Mouse (Mus musculus) liver, adult 2 months (tissue): Measurements from ENCODE around the gene Plekho1. TPM values are rescaled to one million over a fixed set of nuclear protein-coding genes. Genes with fewer than 3 reads are reported as not detected.

ENCODE experiments used
- DNase-seq: peaks from one replicate; pipeline ENCODE4 v3.0.0-alpha.2; 2011; ENCODE audit warnings: low read depth, low spot score; ENCODE audit errors: extremely low read depth
- H3K27ac ChIP-seq: fragments of 200-500 bp; replicated peaks from 2 replicates; pipeline ENCODE4 v1.5.1; 2012; ENCODE audit warnings: low read depth, mild to moderate bottlenecking, control low read depth, inconsistent platforms, low read length; ENCODE audit not compliant: insufficient read depth
- H3K27me3 ChIP-seq: fragments of 200-500 bp; 2 replicates; pipeline ENCODE4 v1.6.1; 2012; ENCODE audit warnings: mild to moderate bottlenecking, moderate library complexity, low read length, inconsistent platforms; ENCODE audit not compliant: control insufficient read depth, insufficient read depth
- H3K36me3 ChIP-seq: fragments of 200-500 bp; 2 replicates; pipeline ENCODE4 v1.6.1; 2012; ENCODE audit warnings: low read length, inconsistent platforms; ENCODE audit not compliant: control insufficient read depth, insufficient read depth
- H3K4me1 ChIP-seq: fragments of 200-500 bp; 2 replicates; pipeline ENCODE4 v1.6.1; 2011; ENCODE audit warnings: low read length; ENCODE audit not compliant: control insufficient read depth, insufficient read depth
- H3K4me3 ChIP-seq: fragments of 200-500 bp; 2 replicates; pipeline ENCODE4 v1.5.1; 2011; ENCODE audit warnings: low read depth, mild to moderate bottlenecking, control low read depth, low read length, moderate library complexity; ENCODE audit not compliant: insufficient read depth
- H3K79me2 ChIP-seq: fragments of 200-500 bp; 2 replicates; pipeline ENCODE4 v1.6.1; 2012; ENCODE audit warnings: inconsistent platforms, mild to moderate bottlenecking, low read length, moderate library complexity; ENCODE audit not compliant: control insufficient read depth, insufficient read depth
- H3K9ac ChIP-seq: fragments of 200-500 bp; 2 replicates; pipeline ENCODE4 v1.6.1; 2012; ENCODE audit warnings: low read depth, mild to moderate bottlenecking, control low read depth, inconsistent platforms, low read length
- CTCF ChIP-seq: fragments of 200-500 bp; IDR thresholded peaks from 2 replicates; pipeline ENCODE4 v1.5.1; 2011; ENCODE audit warnings: low read depth, low read length, control low read depth
- POLR2A ChIP-seq: fragments of 200-500 bp; IDR thresholded peaks from 2 replicates; pipeline ENCODE4 v1.6.1; 2011; ENCODE audit warnings: low read length, control low read depth; ENCODE audit not compliant: insufficient read depth; ENCODE audit errors: extremely low read depth
- WGBS: fragments of 180-500 bp; shearing (Covaris S2); methylation state at CpG from one replicate; pipeline ENCODE4 v1.1.7; 2018; 5-methylcytosine and 5-hydroxymethylcytosine counted together
- polyA plus RNA-seq: library from polyadenylated mRNA; depleted of rRNA; stranded (reverse); fragments of >200 nt; gene quantifications from 2 replicates; pipeline ENCODE4 v1.2.3, GENCODE M21; 2012
- total RNA-seq: library from RNA; depleted of rRNA; stranded (reverse); fragments of >200 nt; gene quantifications from 2 replicates; pipeline ENCODE4 v1.2.3, GENCODE M21; 2014

The Plekho1 gene
- total and polyA plus RNA-seq, 2 experiments: 6.8 to 8.0 TPM

GRCm38 (mm10) chr3:96017461-96017860, 21.7 kb upstream of the Plekho1 start:
- H3K27me3 ChIP-seq: no peaks in the 10 kb centered on the region
- H3K4me1 ChIP-seq: no peaks in the 10 kb centered on the region
- peaks cover 11% of the 10 kb centered on the region for H3K36me3 ChIP-seq
- no peaks in the 10 kb centered on the region for H3K79me2 ChIP-seq
- DNase-seq: no peak
- no peak overlapping the region for H3K9ac ChIP-seq
- 81% methylated on average over 5 of the region's 5 CpGs for WGBS
- no peak for TF ChIP-seq CTCF
- TF ChIP-seq POLR2A: no peak
- no peak overlapping the region for H3K4me3 ChIP-seq
- H3K27ac ChIP-seq: no peak overlapping the region

- H3K9ac ChIP-seq: no peak overlapping the region
- H3K4me3 ChIP-seq: no peak overlapping the region
- WGBS: 98% methylated on average over 2 of the region's 2 CpGs
- no peak overlapping the region for H3K27ac ChIP-seq
- TF ChIP-seq CTCF: no peak
- no peak for TF ChIP-seq POLR2A
- no peak for DNase-seq
- H3K4me1 ChIP-seq: no peaks in the 10 kb centered on the region
- no peaks in the 10 kb centered on the region for H3K27me3 ChIP-seq
- no peaks in the 10 kb centered on the region for H3K79me2 ChIP-seq
- H3K36me3 ChIP-seq: peaks cover 10% of the 10 kb centered on the region
Observed at GRCm38 (mm10) chr3:96016257-96016889, 20.6 kb upstream of the Plekho1 start.

GRCm38 (mm10) chr3:96015681-96016080, 19.9 kb upstream of the Plekho1 start:
- no peak overlapping the region for H3K9ac ChIP-seq
- DNase-seq: no peak

GRCm38 (mm10) chr3:96012805-96013204, 17.0 kb upstream of the Plekho1 start:
- Histone ChIP-seq H3K9ac (no peak overlapping the region), H3K4me3 (no peak overlapping the region), H3K36me3 (no peaks in the 10 kb centered on the region; the same call in 1 of the 2 replicates), H3K27ac (no peak overlapping the region), H3K79me2 (no peaks in the 10 kb centered on the region), H3K4me1 (no peaks in the 10 kb centered on the region), H3K27me3 (no peaks in the 10 kb centered on the region)
- DNase-seq: no peak
- TF ChIP-seq CTCF (no peak), POLR2A (no peak)
- WGBS: 76% methylated on average over 5 of the region's 5 CpGs

More at GRCm38 (mm10) chr3:96015681-96016080, 19.9 kb upstream of the Plekho1 start:
- no peak overlapping the region for H3K4me3 ChIP-seq
- WGBS: 93% methylated on average over 2 of the region's 2 CpGs
- no peak overlapping the region for H3K27ac ChIP-seq
- H3K79me2 ChIP-seq: no peaks in the 10 kb centered on the region
- TF ChIP-seq POLR2A (no peak), CTCF (no peak)
- H3K4me1 ChIP-seq: no peaks in the 10 kb centered on the region
- H3K36me3 ChIP-seq: peaks cover 6% of the 10 kb centered on the region; the same call in 1 of the 2 replicates
- no peaks in the 10 kb centered on the region for H3K27me3 ChIP-seq

- H3K36me3 ChIP-seq: no peaks in the 10 kb centered on the region; the same call in 1 of the 2 replicates
- no peaks in the 10 kb centered on the region for H3K4me1 ChIP-seq
- H3K27me3 ChIP-seq: no peaks in the 10 kb centered on the region
- H3K4me3 ChIP-seq: no peak overlapping the region
- H3K79me2 ChIP-seq: no peaks in the 10 kb centered on the region
- no peak overlapping the region for H3K9ac ChIP-seq
- no peak for DNase-seq
- H3K27ac ChIP-seq: no peak overlapping the region
- TF ChIP-seq CTCF: no peak
- TF ChIP-seq POLR2A: no peak
- WGBS: 88% methylated on average over 6 of the region's 6 CpGs
Observed at GRCm38 (mm10) chr3:96008463-96008862, 12.7 kb upstream of the Plekho1 start.

- H3K4me3 ChIP-seq: no peak overlapping the region
- no peaks in the 10 kb centered on the region for H3K36me3 ChIP-seq
- H3K9ac ChIP-seq: no peak overlapping the region
- no peak overlapping the region for H3K27ac ChIP-seq
- H3K4me1 ChIP-seq: no peaks in the 10 kb centered on the region
- H3K27me3 ChIP-seq: no peaks in the 10 kb centered on the region
- WGBS: 94% methylated on average over 1 of the region's 1 CpGs
- DNase-seq: no peak
- no peaks in the 10 kb centered on the region for H3K79me2 ChIP-seq
- TF ChIP-seq CTCF: no peak
- no peak for TF ChIP-seq POLR2A
Observed at GRCm38 (mm10) chr3:96001560-96001959, 5.8 kb upstream of the Plekho1 start.
